Mouse (Mus musculus): ENCODE data around the gene Ruvbl1. TPM values are rescaled to one million over a fixed set of nuclear protein-coding genes. Genes with fewer than 3 reads are reported as not detected.

The Ruvbl1 gene
- polyA plus RNA-seq (2012; fragmentation: generic; extraction: Trizol): 105 TPM
- long read RNA-seq, experiment 1, transcript Ruvbl1-201 (11 exons, 1,675 nt): major isoform, 108 of 122 reads
- long read RNA-seq, experiment 1, partial matches to known transcripts: 6 of 122 reads
- long read RNA-seq, experiment 1, other reads (novel, unspliced or antisense): 8 of 122 reads
- long read RNA-seq, experiment 2, transcript Ruvbl1-201 (11 exons, 1,675 nt): major isoform, 714 of 729 reads
- long read RNA-seq, experiment 2, partial matches to known transcripts: 2 of 729 reads
- long read RNA-seq, experiment 2, other reads (novel, unspliced or antisense): 13 of 729 reads

GRCm38 (mm10) chr6:88465181-88465920, at the start of gene Ruvbl1:
TSS of gene Ruvbl1 (plus strand) at chr6:88465409.
- TF ChIP-seq MAX (IDR thresholded peaks at IDR 0.05) (peak; percentile 73), USF1 (IDR thresholded peaks at IDR 0.05; ENCODE audit: low read depth) (no peak)
- Histone ChIP-seq H3K79me3 (ENCODE audit: low read depth) (peaks cover 18% of the 10 kb centered on the region), H3ac (ENCODE audit: control insufficient read depth, insufficient read length, low read depth) (peak within 1 kb of the TSS; percentile 65), H3K79me2 (ENCODE audit: control insufficient read depth, insufficient read depth) (peaks cover 47% of the 10 kb centered on the region), H3K4me3 (ENCODE audit: insufficient read depth, poor library complexity, severe bottlenecking) (peak within 1 kb of the TSS; percentile 79), H3K36me3 (ENCODE audit: control insufficient read depth, insufficient read depth) (peaks cover 26% of the 10 kb centered on the region), H3K27me3 (ENCODE audit: control insufficient read depth, insufficient read depth, insufficient read length) (no peaks in the 10 kb centered on the region)

DNA sequence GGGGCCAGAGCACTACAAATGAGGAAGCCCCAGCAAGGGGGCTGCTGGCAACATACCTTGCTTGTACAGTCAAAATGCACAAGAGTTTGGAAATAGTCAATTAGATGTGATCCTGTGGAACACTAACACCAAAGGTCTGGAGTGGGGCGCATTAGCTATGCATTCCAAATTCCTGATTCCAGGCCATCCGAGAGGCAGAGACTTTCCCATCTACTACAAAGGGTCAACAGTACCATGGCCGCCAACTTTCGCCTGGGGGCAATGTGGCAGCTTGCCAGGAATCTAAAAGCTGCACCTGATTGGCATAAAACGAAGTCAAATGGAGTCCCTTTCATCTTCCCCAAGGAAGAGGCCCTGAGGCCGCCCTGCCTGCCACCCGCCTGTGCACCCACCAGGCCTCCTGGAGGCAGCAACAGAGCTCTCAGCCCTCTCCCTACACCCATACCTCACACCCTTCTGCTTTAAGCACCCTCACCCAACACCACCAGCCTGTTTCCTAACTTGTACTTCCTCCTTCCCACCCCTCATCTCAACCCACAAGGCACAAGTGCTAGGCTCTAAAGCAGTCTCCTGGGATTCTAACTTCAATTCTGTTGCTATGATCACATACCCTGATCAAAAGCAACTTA, 49.0 kb upstream of the Ruvbl1 start:
- no peak for TF ChIP-seq MYOG (IDR thresholded peaks at IDR 0.05; ENCODE audit: control insufficient read depth, extremely low read depth, insufficient read length)
- TF ChIP-seq CEBPB (IDR thresholded peaks at IDR 0.05; ENCODE audit: low read depth): no peak
- no peak for TF ChIP-seq MYOD1 (IDR thresholded peaks at IDR 0.05; ENCODE audit: control insufficient read depth, insufficient read length, low read depth)
- no peak for TF ChIP-seq MAX (IDR thresholded peaks at IDR 0.05)
- TF ChIP-seq CTCF (IDR thresholded peaks at IDR 0.05; ENCODE audit: control insufficient read depth, insufficient read depth, insufficient read length): no peak
- no peak for TF ChIP-seq FOSL1 (IDR thresholded peaks at IDR 0.05; ENCODE audit: insufficient read depth, low read length, poor library complexity, severe bottlenecking)
- TF ChIP-seq USF1 (IDR thresholded peaks at IDR 0.05; ENCODE audit: low read depth): no peak
- Histone ChIP-seq H3ac (ENCODE audit: control insufficient read depth, insufficient read length, low read depth) (no peak overlapping the region), H3K27me3 (ENCODE audit: control insufficient read depth, insufficient read depth, insufficient read length) (no peaks in the 10 kb centered on the region), H3K36me3 (ENCODE audit: control insufficient read depth, insufficient read depth) (no peaks in the 10 kb centered on the region), H3K79me3 (ENCODE audit: low read depth) (no peaks in the 10 kb centered on the region), H3K4me3 (ENCODE audit: insufficient read depth, poor library complexity, severe bottlenecking) (no peak overlapping the region), H3K79me2 (ENCODE audit: control insufficient read depth, insufficient read depth) (no peaks in the 10 kb centered on the region)

DNA sequence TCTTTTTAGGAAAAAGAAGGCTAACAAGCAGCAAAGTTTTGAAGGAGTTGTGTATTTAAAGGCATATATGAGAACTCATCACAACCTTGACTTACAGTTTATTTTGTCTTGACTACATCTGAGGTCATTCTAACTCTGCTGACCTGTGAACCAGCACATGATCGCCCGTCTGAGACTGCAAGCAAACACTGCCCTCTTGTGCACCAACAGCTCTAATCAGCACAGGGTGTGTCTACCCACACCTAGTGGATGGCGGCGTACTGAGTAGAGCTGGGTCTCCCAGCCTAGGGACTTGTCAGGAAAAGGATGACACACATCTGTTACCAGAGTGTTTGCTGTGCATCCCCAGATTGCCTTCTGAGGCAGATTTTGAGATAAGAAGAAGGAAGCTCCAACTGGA, 34.0 kb upstream of the Ruvbl1 start:
- no peak for TF ChIP-seq CEBPB (IDR thresholded peaks at IDR 0.05; ENCODE audit: low read depth)
- TF ChIP-seq MYOG (IDR thresholded peaks at IDR 0.05; ENCODE audit: control insufficient read depth, extremely low read depth, insufficient read length): no peak
- no peak for TF ChIP-seq MAX (IDR thresholded peaks at IDR 0.05)
- TF ChIP-seq CTCF (IDR thresholded peaks at IDR 0.05; ENCODE audit: control insufficient read depth, insufficient read depth, insufficient read length): peak; percentile 61
- H3K27me3 ChIP-seq (ENCODE audit: control insufficient read depth, insufficient read depth, insufficient read length): no peaks in the 10 kb centered on the region
- no peaks in the 10 kb centered on the region for H3K36me3 ChIP-seq (ENCODE audit: control insufficient read depth, insufficient read depth)
- no peak overlapping the region for H3K4me3 ChIP-seq (ENCODE audit: insufficient read depth, poor library complexity, severe bottlenecking)
- no peaks in the 10 kb centered on the region for H3K79me3 ChIP-seq (ENCODE audit: low read depth)
- no peak overlapping the region for H3ac ChIP-seq (ENCODE audit: control insufficient read depth, insufficient read length, low read depth)
- no peaks in the 10 kb centered on the region for H3K79me2 ChIP-seq (ENCODE audit: control insufficient read depth, insufficient read depth)

GRCm38 (mm10) chr6:88435609-88436008, 29.6 kb upstream of the Ruvbl1 start:
- no peaks in the 10 kb centered on the region for H3K36me3 ChIP-seq (ENCODE audit: control insufficient read depth, insufficient read depth)
- TF ChIP-seq MYOG (IDR thresholded peaks at IDR 0.05; ENCODE audit: control insufficient read depth, extremely low read depth, insufficient read length) (no peak), CEBPB (IDR thresholded peaks at IDR 0.05; ENCODE audit: low read depth) (no peak)
- H3K27me3 ChIP-seq (ENCODE audit: control insufficient read depth, insufficient read depth, insufficient read length): no peaks in the 10 kb centered on the region
- H3K79me3 ChIP-seq (ENCODE audit: low read depth): no peaks in the 10 kb centered on the region
- H3ac ChIP-seq (ENCODE audit: control insufficient read depth, insufficient read length, low read depth): no peak overlapping the region
- H3K79me2 ChIP-seq (ENCODE audit: control insufficient read depth, insufficient read depth): peaks cover 8% of the 10 kb centered on the region
- H3K4me3 ChIP-seq (ENCODE audit: insufficient read depth, poor library complexity, severe bottlenecking): no peak overlapping the region

GRCm38 (mm10) chr6:88439056-88439455, 26.2 kb upstream of the Ruvbl1 start:
- TF ChIP-seq USF1 (IDR thresholded peaks at IDR 0.05; ENCODE audit: low read depth): no peak
- TF ChIP-seq MYOD1 (IDR thresholded peaks at IDR 0.05; ENCODE audit: control insufficient read depth, insufficient read length, low read depth): no peak
- TF ChIP-seq MAX (IDR thresholded peaks at IDR 0.05): no peak
- TF ChIP-seq FOSL1 (IDR thresholded peaks at IDR 0.05; ENCODE audit: insufficient read depth, low read length, poor library complexity, severe bottlenecking): no peak
- no peak for TF ChIP-seq CEBPB (IDR thresholded peaks at IDR 0.05; ENCODE audit: low read depth)
- TF ChIP-seq MYOG (IDR thresholded peaks at IDR 0.05; ENCODE audit: control insufficient read depth, extremely low read depth, insufficient read length): no peak
- TF ChIP-seq CTCF (IDR thresholded peaks at IDR 0.05; ENCODE audit: control insufficient read depth, insufficient read depth, insufficient read length): no peak
- Histone ChIP-seq H3ac (ENCODE audit: control insufficient read depth, insufficient read length, low read depth) (no peak overlapping the region), H3K4me3 (ENCODE audit: insufficient read depth, poor library complexity, severe bottlenecking) (no peak overlapping the region), H3K27me3 (ENCODE audit: control insufficient read depth, insufficient read depth, insufficient read length) (no peaks in the 10 kb centered on the region), H3K36me3 (ENCODE audit: control insufficient read depth, insufficient read depth) (no peaks in the 10 kb centered on the region), H3K79me2 (ENCODE audit: control insufficient read depth, insufficient read depth) (peaks cover 14% of the 10 kb centered on the region), H3K79me3 (ENCODE audit: low read depth) (no peaks in the 10 kb centered on the region)

- no peaks in the 10 kb centered on the region for H3K36me3 ChIP-seq (ENCODE audit: control insufficient read depth, insufficient read depth)
- no peak for TF ChIP-seq MYOG (IDR thresholded peaks at IDR 0.05; ENCODE audit: control insufficient read depth, extremely low read depth, insufficient read length)
- TF ChIP-seq USF1 (IDR thresholded peaks at IDR 0.05; ENCODE audit: low read depth): no peak
- no peak for TF ChIP-seq CEBPB (IDR thresholded peaks at IDR 0.05; ENCODE audit: low read depth)
- TF ChIP-seq CTCF (IDR thresholded peaks at IDR 0.05; ENCODE audit: control insufficient read depth, insufficient read depth, insufficient read length): no peak
- no peak for TF ChIP-seq FOSL1 (IDR thresholded peaks at IDR 0.05; ENCODE audit: insufficient read depth, low read length, poor library complexity, severe bottlenecking)
- no peak for TF ChIP-seq MYOD1 (IDR thresholded peaks at IDR 0.05; ENCODE audit: control insufficient read depth, insufficient read length, low read depth)
- TF ChIP-seq MAX (IDR thresholded peaks at IDR 0.05): no peak
- H3K27me3 ChIP-seq (ENCODE audit: control insufficient read depth, insufficient read depth, insufficient read length): no peaks in the 10 kb centered on the region
- H3ac ChIP-seq (ENCODE audit: control insufficient read depth, insufficient read length, low read depth): no peak overlapping the region
- H3K4me3 ChIP-seq (ENCODE audit: insufficient read depth, poor library complexity, severe bottlenecking): no peak overlapping the region
- peaks cover 14% of the 10 kb centered on the region for H3K79me2 ChIP-seq (ENCODE audit: control insufficient read depth, insufficient read depth)
- no peaks in the 10 kb centered on the region for H3K79me3 ChIP-seq (ENCODE audit: low read depth)
Measured at GRCm38 (mm10) chr6:88442551-88442950, 22.7 kb upstream of the Ruvbl1 start.

Measured in C2C12 (cell line).